Mouse (Mus musculus) midbrain, postnatal 0 days (tissue): ENCODE measurements around the gene Apmap. TPM values are rescaled to one million over a fixed set of nuclear protein-coding genes. Genes with fewer than 3 reads are reported as not detected.

Source experiments
- ATAC-seq: fragments of 200-750 bp; cut with Nextera tagmentation; 2 replicates; pipeline ENCODE4 v1.8.0; 2017; ENCODE audit warnings: moderate number of reproducible peaks, mild to moderate bottlenecking, moderate TSS enrichment, moderate library complexity; ENCODE audit not compliant: low FRiP score
- DNase-seq: peaks from one replicate; pipeline ENCODE4 v3.0.0-alpha.2; 2015; ENCODE audit warnings: low spot score
- H3K27ac ChIP-seq: fragments of 300-500 bp; sonication (generic); 2 replicates; pipeline ENCODE4 v1.5.1; 2014; ENCODE audit warnings: low read depth, mild to moderate bottlenecking, low read length, mixed read lengths
- H3K27me3 ChIP-seq: fragments of 300-500 bp; sonication (generic); 2 replicates; pipeline ENCODE4 v1.6.1; 2014; ENCODE audit warnings: low read length, control low read depth, mixed read lengths; ENCODE audit not compliant: insufficient read depth
- H3K36me3 ChIP-seq: fragments of 300-500 bp; sonication (generic); 2 replicates; pipeline ENCODE4 v1.6.1; 2014; ENCODE audit warnings: low read length, control low read depth, mixed read lengths; ENCODE audit not compliant: insufficient read depth
- H3K4me1 ChIP-seq: fragments of 300-500 bp; sonication (generic); 2 replicates; pipeline ENCODE4 v1.6.1; 2014; ENCODE audit warnings: mild to moderate bottlenecking, control low read depth, antibody characterized with exemption, low read length, mixed read lengths; ENCODE audit not compliant: insufficient read depth
- H3K4me2 ChIP-seq: fragments of 300-500 bp; sonication (generic); 2 replicates; pipeline ENCODE4 v1.6.1; 2014; ENCODE audit warnings: low read depth, mild to moderate bottlenecking, low read length, mixed read lengths; ENCODE audit not compliant: poor library complexity, severe bottlenecking
- H3K4me3 ChIP-seq: fragments of 300-500 bp; sonication (generic); 2 replicates; pipeline ENCODE4 v1.5.1; 2014; ENCODE audit warnings: low read depth, mild to moderate bottlenecking, low read length, moderate library complexity
- H3K9ac ChIP-seq: fragments of 300-500 bp; sonication (generic); replicated peaks from 2 replicates; pipeline ENCODE4 v1.6.1; 2014; ENCODE audit warnings: mild to moderate bottlenecking, low read length, moderate library complexity, mixed read lengths; ENCODE audit not compliant: poor library complexity, severe bottlenecking
- H3K9me3 ChIP-seq: fragments of 300-500 bp; sonication (generic); 2 replicates; pipeline ENCODE4 v1.6.1; 2016; ENCODE audit warnings: low read length, control low read depth
- CTCF ChIP-seq: IDR thresholded peaks from 2 replicates; pipeline ENCODE4 v1.5.1; 2016; ENCODE audit warnings: antibody characterized with exemption, mild to moderate bottlenecking
- WGBS: fragments of 180-500 bp; shearing (Covaris S2); extraction: QIAGEN DNeasy Blood & Tissue Kit; methylation state at CpG from one replicate; pipeline ENCODE4 v1.1.7; 2014; 5-methylcytosine and 5-hydroxymethylcytosine counted together
- polyA plus RNA-seq: library from polyadenylated mRNA; unstranded; fragments of >200 nt; fragmentation: Nextera tagmentation; extraction: Ambion mirVana; gene quantifications from 2 replicates; pipeline ENCODE4 v1.2.1, GENCODE M21; 2015
- total RNA-seq: library from RNA; depleted of rRNA; stranded (reverse); fragments of >200 nt; gene quantifications from 2 replicates; pipeline ENCODE4 v1.2.3, GENCODE M21; 2014

Gene Apmap
- total and polyA plus RNA-seq, 2 experiments from 2014 or later, result 33.1 to 50.3 TPM

- no peak overlapping the region for H3K4me3 ChIP-seq
- H3K36me3 ChIP-seq, result no peaks in the 10 kb centered on the region
- ATAC-seq (no peak), DNase-seq (no peak)
- no peak for TF ChIP-seq CTCF
- 0 out of 2 replicates have a peak, but pooled peaks cover 4% of the 10 kb centered on the region for H3K4me1 ChIP-seq
- no peaks in the 10 kb centered on the region for H3K9me3 ChIP-seq
- H3K4me2 ChIP-seq, result no peak overlapping the region
- H3K27ac ChIP-seq, result no peak overlapping the region
- no peaks in the 10 kb centered on the region for H3K27me3 ChIP-seq
- 63% methylated on average over 9 of the region's 9 CpGs for WGBS
- H3K9ac ChIP-seq, result no peak overlapping the region
Measured at GRCm38 (mm10) chr2:150651366-150651765, 43.0 kb upstream of the Apmap start.

GRCm38 (mm10) chr2:150650511-150651074, 42.2 kb upstream of the Apmap start:
- H3K4me2 ChIP-seq, result no peak overlapping the region
- H3K27ac ChIP-seq, result 0 out of 2 replicates have a peak overlapping the region, but pooled peaks have one; percentile 27
- H3K36me3 ChIP-seq, result no peaks in the 10 kb centered on the region
- DNase-seq (no peak), ATAC-seq (no peak)
- WGBS, result 9% methylated on average over 7 of the region's 7 CpGs
- H3K9ac ChIP-seq, result no peak overlapping the region
- H3K27me3 ChIP-seq, result no peaks in the 10 kb centered on the region
- TF ChIP-seq CTCF, result no peak
- 0 out of 2 replicates have a peak, but pooled peaks cover 4% of the 10 kb centered on the region for H3K4me1 ChIP-seq
- no peak overlapping the region for H3K4me3 ChIP-seq
- no peaks in the 10 kb centered on the region for H3K9me3 ChIP-seq

GRCm38 (mm10) chr2:150648300-150648895, 40.0 kb upstream of the Apmap start:
- Histone ChIP-seq H3K36me3 (no peaks in the 10 kb centered on the region), H3K27ac (peak overlapping the region; percentile 59; the same call in 1 of the 2 replicates), H3K9ac (no peak overlapping the region), H3K4me2 (no peak overlapping the region), H3K4me1 (0 out of 2 replicates have a peak, but pooled peaks cover 4% of the 10 kb centered on the region), H3K4me3 (no peak overlapping the region), H3K27me3 (no peaks in the 10 kb centered on the region), H3K9me3 (no peaks in the 10 kb centered on the region)
- TF ChIP-seq CTCF, result no peak
- ATAC-seq, result no peak
- no peak for DNase-seq
- WGBS, result 51% methylated on average over 13 of the region's 13 CpGs

- Histone ChIP-seq H3K36me3 (no peaks in the 10 kb centered on the region), H3K4me2 (no peak overlapping the region), H3K4me3 (no peak overlapping the region), H3K4me1 (0 out of 2 replicates have a peak, but pooled peaks cover 4% of the 10 kb centered on the region), H3K27ac (peak overlapping the region; percentile 59; the same call in 1 of the 2 replicates), H3K9me3 (no peaks in the 10 kb centered on the region), H3K9ac (no peak overlapping the region), H3K27me3 (no peaks in the 10 kb centered on the region)
- DNase-seq, result no peak
- 60% methylated on average over 14 of the region's 14 CpGs for WGBS
- ATAC-seq, result no peak
- TF ChIP-seq CTCF, result no peak
Measured at GRCm38 (mm10) chr2:150647681-150648299, 39.4 kb upstream of the Apmap start.

GRCm38 (mm10) chr2:150646411-150647121, 38.2 kb upstream of the Apmap start:
- Histone ChIP-seq H3K9ac (no peak overlapping the region), H3K36me3 (no peaks in the 10 kb centered on the region), H3K27ac (no peak overlapping the region), H3K9me3 (no peaks in the 10 kb centered on the region), H3K4me2 (no peak overlapping the region), H3K27me3 (no peaks in the 10 kb centered on the region), H3K4me1 (0 out of 2 replicates have a peak, but pooled peaks cover 4% of the 10 kb centered on the region), H3K4me3 (no peak overlapping the region)
- no peak for DNase-seq
- 89% methylated on average over 8 of the region's 8 CpGs for WGBS
- ATAC-seq, result no peak
- TF ChIP-seq CTCF, result no peak
